Mouse (Mus musculus): ENCODE measurements at regions not wholly inside any gene's neighbourhood (a gene's known extent, or its start where the extent isn't known, plus 50 kb on each side); places are given as distances from the start of the nearest gene placed in this dataset.
A peak's percentile ranks its signal among the peaks of the same experiment; 100 is the strongest.

GRCm38 (mm10) chr13:28644846-28645574 is 308.5 kb downstream of the Sox4 start:
- 59% methylated on average over 3 of the region's 3 CpGs for WGBS
- H3K4me1 ChIP-seq (ENCODE audit: control insufficient read depth, insufficient read depth, low read depth, low read length), result no peaks in the 10 kb centered on the region
- no peak overlapping the region for H3K4me2 ChIP-seq (ENCODE audit: low read length)
- no peak; the same call in 1 of the 2 replicates for ATAC-seq
- no peak overlapping the region for H3K4me3 ChIP-seq (ENCODE audit: low read length)
- H3K9me3 ChIP-seq (ENCODE audit: control insufficient read depth, low read length), result no peaks in the 10 kb centered on the region
- H3K27me3 ChIP-seq (replicated peaks; ENCODE audit: control insufficient read depth, insufficient read depth, low read length), result no peaks in the 10 kb centered on the region
- H3K9ac ChIP-seq (ENCODE audit: low read depth, low read length), result no peak overlapping the region
- no peak overlapping the region for H3K27ac ChIP-seq (ENCODE audit: low read depth, low read length)
- H3K36me3 ChIP-seq (ENCODE audit: control insufficient read depth, insufficient read depth, low read length), result no peaks in the 10 kb centered on the region

GRCm38 (mm10) chr13:28640826-28641225 is 312.7 kb downstream of the Sox4 start:
- no peaks in the 10 kb centered on the region for H3K4me1 ChIP-seq (ENCODE audit: control insufficient read depth, insufficient read depth, low read depth, low read length)
- 94% methylated on average over 1 of the region's 1 CpGs for WGBS
- H3K36me3 ChIP-seq (ENCODE audit: control insufficient read depth, insufficient read depth, low read length), result no peaks in the 10 kb centered on the region
- H3K9me3 ChIP-seq (ENCODE audit: control insufficient read depth, low read length), result no peaks in the 10 kb centered on the region
- no peak overlapping the region for H3K4me3 ChIP-seq (ENCODE audit: low read length)
- H3K4me2 ChIP-seq (ENCODE audit: low read length), result no peak overlapping the region
- H3K27me3 ChIP-seq (replicated peaks; ENCODE audit: control insufficient read depth, insufficient read depth, low read length), result no peaks in the 10 kb centered on the region
- no peak overlapping the region for H3K9ac ChIP-seq (ENCODE audit: low read depth, low read length)
- no peak overlapping the region for H3K27ac ChIP-seq (ENCODE audit: low read depth, low read length)
- ATAC-seq, result no peak

DNA sequence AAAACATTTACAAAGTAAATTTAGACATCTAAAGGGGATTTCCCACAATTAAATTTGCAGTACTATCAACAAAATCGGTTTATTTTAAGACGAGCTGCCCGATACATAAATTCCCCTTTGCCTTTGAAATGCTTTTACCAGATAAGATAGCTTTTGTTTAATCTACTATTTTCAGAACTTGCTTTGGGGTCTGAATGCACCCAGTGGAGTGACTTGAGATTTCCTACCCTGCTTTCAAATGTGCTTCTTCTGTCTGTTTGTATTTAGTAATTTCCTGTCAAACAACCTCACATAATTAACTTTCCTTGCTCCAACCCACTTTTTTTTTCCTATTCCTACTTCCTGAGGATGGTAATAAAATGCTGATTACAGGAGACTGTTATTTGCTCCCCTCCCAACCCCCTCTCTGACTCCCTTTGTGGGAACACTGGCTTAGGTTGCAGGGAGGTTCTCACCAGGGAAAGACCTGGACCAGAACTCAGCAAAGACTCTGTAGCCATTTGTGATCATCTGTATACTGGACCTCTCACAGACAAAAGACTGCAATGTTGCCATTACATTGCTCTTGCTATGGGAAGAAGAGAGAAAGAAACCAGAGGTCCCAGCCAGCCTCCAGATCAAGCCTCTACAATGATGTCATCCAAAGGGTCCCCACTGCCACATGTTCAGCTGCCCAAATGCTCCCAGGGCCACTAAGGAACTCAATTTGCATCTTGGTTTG is 318.1 kb downstream of the Sox4 start:
- Histone ChIP-seq H3K27me3 (replicated peaks; ENCODE audit: control insufficient read depth, insufficient read depth, low read length) (no peaks in the 10 kb centered on the region), H3K4me1 (ENCODE audit: control insufficient read depth, insufficient read depth, low read depth, low read length) (no peaks in the 10 kb centered on the region), H3K9ac (ENCODE audit: low read depth, low read length) (no peak overlapping the region), H3K4me3 (ENCODE audit: low read length) (no peak overlapping the region), H3K4me2 (ENCODE audit: low read length) (no peak overlapping the region), H3K36me3 (ENCODE audit: control insufficient read depth, insufficient read depth, low read length) (no peaks in the 10 kb centered on the region), H3K9me3 (ENCODE audit: control insufficient read depth, low read length) (no peaks in the 10 kb centered on the region), H3K27ac (ENCODE audit: low read depth, low read length) (no peak overlapping the region)
- WGBS, result 76% methylated on average over 3 of the region's 3 CpGs
- ATAC-seq, result no peak

GRCm38 (mm10) chr13:28633541-28634041 is 319.9 kb downstream of the Sox4 start:
- Histone ChIP-seq H3K4me1 (ENCODE audit: control insufficient read depth, insufficient read depth, low read depth, low read length) (peaks cover 3% of the 10 kb centered on the region), H3K4me3 (ENCODE audit: low read length) (no peak overlapping the region), H3K9me3 (ENCODE audit: control insufficient read depth, low read length) (no peaks in the 10 kb centered on the region), H3K9ac (ENCODE audit: low read depth, low read length) (no peak overlapping the region), H3K27ac (ENCODE audit: low read depth, low read length) (no peak overlapping the region), H3K4me2 (ENCODE audit: low read length) (no peak overlapping the region), H3K27me3 (replicated peaks; ENCODE audit: control insufficient read depth, insufficient read depth, low read length) (no peaks in the 10 kb centered on the region), H3K36me3 (ENCODE audit: control insufficient read depth, insufficient read depth, low read length) (no peaks in the 10 kb centered on the region)
- 30% methylated on average over 5 of the region's 5 CpGs for WGBS
- ATAC-seq, result no peak

DNA sequence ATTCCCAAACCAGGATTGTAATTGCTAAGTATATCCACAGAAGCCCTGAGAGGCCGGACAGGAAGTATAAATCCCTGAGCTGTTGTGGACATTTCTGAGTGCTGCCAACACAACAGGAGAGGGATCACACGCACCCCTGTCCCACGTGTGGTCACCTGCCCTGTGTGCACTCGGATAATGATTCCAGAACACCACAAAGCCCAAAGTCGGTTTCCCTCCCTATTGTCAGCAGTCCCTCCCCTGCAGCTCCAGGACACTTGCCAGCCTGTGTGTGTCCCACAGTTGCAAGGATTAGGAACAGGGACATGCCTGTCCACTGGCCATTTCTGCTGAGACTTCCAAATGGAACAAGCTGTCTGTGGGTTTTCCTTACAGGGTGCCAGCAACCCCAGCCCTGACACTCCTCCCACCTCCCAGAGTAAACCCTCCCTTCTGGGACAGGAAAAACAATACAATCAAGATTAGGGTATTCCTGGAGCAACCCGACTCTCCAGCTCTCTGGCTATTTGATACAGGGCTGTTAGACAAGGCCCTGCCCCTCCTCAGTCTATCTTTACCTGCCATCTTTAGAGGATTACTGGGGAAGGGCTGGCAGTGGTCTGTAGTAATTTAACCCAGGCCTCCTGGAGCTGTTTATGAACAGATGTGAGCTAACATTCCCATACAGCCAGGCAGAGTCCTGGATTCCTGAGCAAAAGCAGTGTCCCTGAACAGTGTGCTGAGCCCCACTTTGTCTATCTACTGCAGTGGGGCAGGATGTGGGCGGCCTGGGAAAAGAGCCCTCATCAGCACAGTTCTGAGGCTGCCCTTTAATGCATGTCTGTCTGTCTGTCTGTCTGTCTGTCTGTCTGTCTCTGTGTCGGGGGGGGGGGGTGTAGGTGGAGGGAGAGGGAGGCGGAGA is 323.8 kb downstream of the Sox4 start:
- 52% methylated on average over 9 of the region's 9 CpGs for WGBS
- Histone ChIP-seq H3K9ac (ENCODE audit: low read depth, low read length) (no peak overlapping the region), H3K4me2 (ENCODE audit: low read length) (no peak overlapping the region), H3K9me3 (ENCODE audit: control insufficient read depth, low read length) (no peaks in the 10 kb centered on the region), H3K4me3 (ENCODE audit: low read length) (no peak overlapping the region), H3K27me3 (replicated peaks; ENCODE audit: control insufficient read depth, insufficient read depth, low read length) (no peaks in the 10 kb centered on the region), H3K36me3 (ENCODE audit: control insufficient read depth, insufficient read depth, low read length) (no peaks in the 10 kb centered on the region), H3K27ac (ENCODE audit: low read depth, low read length) (peak overlapping the region; percentile 40; the same call in 1 of the 2 replicates), H3K4me1 (ENCODE audit: control insufficient read depth, insufficient read depth, low read depth, low read length) (peaks cover 3% of the 10 kb centered on the region)
- ATAC-seq, result peak; percentile 57

GRCm38 (mm10) chr13:28628751-28629150 is 324.8 kb downstream of the Sox4 start:
- Histone ChIP-seq H3K36me3 (ENCODE audit: control insufficient read depth, insufficient read depth, low read length) (no peaks in the 10 kb centered on the region), H3K27me3 (replicated peaks; ENCODE audit: control insufficient read depth, insufficient read depth, low read length) (no peaks in the 10 kb centered on the region), H3K27ac (ENCODE audit: low read depth, low read length) (no peak overlapping the region), H3K4me2 (ENCODE audit: low read length) (no peak overlapping the region), H3K9ac (ENCODE audit: low read depth, low read length) (no peak overlapping the region), H3K4me1 (ENCODE audit: control insufficient read depth, insufficient read depth, low read depth, low read length) (peaks cover 3% of the 10 kb centered on the region), H3K4me3 (ENCODE audit: low read length) (no peak overlapping the region), H3K9me3 (ENCODE audit: control insufficient read depth, low read length) (no peaks in the 10 kb centered on the region)
- no peak for ATAC-seq
- WGBS, result 63% methylated on average over 8 of the region's 8 CpGs

GRCm38 (mm10) chr13:28618961-28619360 is 334.6 kb downstream of the Sox4 start:
- H3K9me3 ChIP-seq (ENCODE audit: control insufficient read depth, low read length), result no peaks in the 10 kb centered on the region
- H3K4me3 ChIP-seq (ENCODE audit: low read length), result no peak overlapping the region
- H3K27me3 ChIP-seq (replicated peaks; ENCODE audit: control insufficient read depth, insufficient read depth, low read length), result no peaks in the 10 kb centered on the region

GRCm38 (mm10) chr13:28617503-28617902 is 336.0 kb downstream of the Sox4 start:
- 88% methylated on average over 4 of the region's 4 CpGs for WGBS
- Histone ChIP-seq H3K4me1 (ENCODE audit: control insufficient read depth, insufficient read depth, low read depth, low read length) (no peaks in the 10 kb centered on the region), H3K4me2 (ENCODE audit: low read length) (no peak overlapping the region), H3K9me3 (ENCODE audit: control insufficient read depth, low read length) (no peaks in the 10 kb centered on the region), H3K9ac (ENCODE audit: low read depth, low read length) (no peak overlapping the region), H3K27ac (ENCODE audit: low read depth, low read length) (no peak overlapping the region), H3K36me3 (ENCODE audit: control insufficient read depth, insufficient read depth, low read length) (no peaks in the 10 kb centered on the region), H3K27me3 (replicated peaks; ENCODE audit: control insufficient read depth, insufficient read depth, low read length) (no peaks in the 10 kb centered on the region), H3K4me3 (ENCODE audit: low read length) (no peak overlapping the region)
- ATAC-seq, result no peak

More at GRCm38 (mm10) chr13:28618961-28619360, 334.6 kb downstream of the Sox4 start:
- H3K9ac ChIP-seq (ENCODE audit: low read depth, low read length), result no peak overlapping the region
- no peak for ATAC-seq
- no peak overlapping the region for H3K4me2 ChIP-seq (ENCODE audit: low read length)
- no peaks in the 10 kb centered on the region for H3K4me1 ChIP-seq (ENCODE audit: control insufficient read depth, insufficient read depth, low read depth, low read length)
- no peak overlapping the region for H3K27ac ChIP-seq (ENCODE audit: low read depth, low read length)
- WGBS, result 33% methylated on average over 3 of the region's 3 CpGs
- no peaks in the 10 kb centered on the region for H3K36me3 ChIP-seq (ENCODE audit: control insufficient read depth, insufficient read depth, low read length)
